Mouse (Mus musculus): Measurements from ENCODE around the gene Sidt2. TPM values are rescaled to one million over a fixed set of nuclear protein-coding genes. Genes with fewer than 3 reads are reported as not detected.

Gene Sidt2
- polyA plus RNA-seq, 1 experiment from 2014 or later = 66.1 TPM

- peaks cover 64% of the 10 kb centered on the region for H3K36me3 ChIP-seq
- H3K27ac ChIP-seq = no peak overlapping the region
- WGBS = 92% methylated on average over 6 of the region's 6 CpGs
- H3K9ac ChIP-seq = no peak overlapping the region
- ATAC-seq (ENCODE audit: insufficient number of reproducible peaks, low FRiP score, low TSS enrichment, low read depth) = no peak
- H3K9me3 ChIP-seq = no peaks in the 10 kb centered on the region
- peaks cover 2% of the 10 kb centered on the region; the same call in 1 of the 2 replicates for H3K4me1 ChIP-seq
- H3K27me3 ChIP-seq = no peaks in the 10 kb centered on the region
- H3K4me3 ChIP-seq = no peak overlapping the region
- H3K4me2 ChIP-seq = no peak overlapping the region
These were observed 8.5 kb upstream of the Sidt2 start for GRCm38 (mm10) chr9:45963577-45963976.

GRCm38 (mm10) chr9:45961855-45962254 is 6.8 kb upstream of the Sidt2 start:
- no peak overlapping the region for H3K4me3 ChIP-seq
- H3K36me3 ChIP-seq = peaks cover 52% of the 10 kb centered on the region
- peaks cover 5% of the 10 kb centered on the region; the same call in 1 of the 2 replicates for H3K4me1 ChIP-seq
- H3K4me2 ChIP-seq = no peak overlapping the region
- WGBS = 79% methylated on average over 2 of the region's 2 CpGs
- H3K27ac ChIP-seq = peak overlapping the region; percentile 35; the same call in 1 of the 2 replicates
- no peak overlapping the region for H3K9ac ChIP-seq
- ATAC-seq (ENCODE audit: insufficient number of reproducible peaks, low FRiP score, low TSS enrichment, low read depth) = no peak
- H3K9me3 ChIP-seq = no peaks in the 10 kb centered on the region
- H3K27me3 ChIP-seq = no peaks in the 10 kb centered on the region

DNA sequence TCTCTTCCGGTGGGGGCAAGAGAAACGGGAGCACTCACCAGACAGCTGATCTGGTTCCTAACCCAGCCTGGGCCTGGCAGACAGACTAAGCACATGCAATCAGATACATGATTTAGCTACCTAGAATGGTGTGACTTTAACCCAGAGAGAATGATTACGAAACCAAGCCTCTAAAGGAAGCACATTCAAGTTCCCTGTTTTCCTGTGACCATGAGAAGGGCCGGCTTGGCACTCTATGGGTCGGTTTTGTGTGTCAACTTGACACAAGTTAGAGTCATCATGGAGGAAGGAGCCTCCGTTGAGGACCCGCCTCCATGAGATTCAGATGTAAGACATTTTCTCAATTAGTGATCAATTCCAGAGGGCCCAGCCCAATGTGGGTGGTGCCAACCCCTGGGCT is 4.6 kb upstream of the Sidt2 start:
- H3K4me1 ChIP-seq = peaks cover 16% of the 10 kb centered on the region
- H3K4me2 ChIP-seq = no peak overlapping the region
- no peak overlapping the region for H3K9ac ChIP-seq
- H3K36me3 ChIP-seq = peaks cover 37% of the 10 kb centered on the region
- no peaks in the 10 kb centered on the region for H3K27me3 ChIP-seq
- no peaks in the 10 kb centered on the region for H3K9me3 ChIP-seq
- whole genome bisulfite sequencing = 82% methylated on average over 7 of the region's 7 CpGs
- no peak overlapping the region for H3K4me3 ChIP-seq
- no peak for ATAC-seq (ENCODE audit: insufficient number of reproducible peaks, low FRiP score, low TSS enrichment, low read depth)
- 0 out of 2 replicates have a peak overlapping the region, but pooled peaks have one; percentile 0 for H3K27ac ChIP-seq

GRCm38 (mm10) chr9:45958851-45959250 is 3.8 kb upstream of the Sidt2 start:
- WGBS = 52% methylated on average over 4 of the region's 4 CpGs
- no peaks in the 10 kb centered on the region for H3K27me3 ChIP-seq
- H3K9me3 ChIP-seq = no peaks in the 10 kb centered on the region
- peaks cover 30% of the 10 kb centered on the region for H3K36me3 ChIP-seq
- no peak overlapping the region for H3K4me3 ChIP-seq
- H3K27ac ChIP-seq = peak overlapping the region; percentile 68
- H3K4me1 ChIP-seq = peaks cover 22% of the 10 kb centered on the region
- no peak for ATAC-seq (ENCODE audit: insufficient number of reproducible peaks, low FRiP score, low TSS enrichment, low read depth)
- no peak overlapping the region for H3K9ac ChIP-seq
- no peak overlapping the region for H3K4me2 ChIP-seq

DNA sequence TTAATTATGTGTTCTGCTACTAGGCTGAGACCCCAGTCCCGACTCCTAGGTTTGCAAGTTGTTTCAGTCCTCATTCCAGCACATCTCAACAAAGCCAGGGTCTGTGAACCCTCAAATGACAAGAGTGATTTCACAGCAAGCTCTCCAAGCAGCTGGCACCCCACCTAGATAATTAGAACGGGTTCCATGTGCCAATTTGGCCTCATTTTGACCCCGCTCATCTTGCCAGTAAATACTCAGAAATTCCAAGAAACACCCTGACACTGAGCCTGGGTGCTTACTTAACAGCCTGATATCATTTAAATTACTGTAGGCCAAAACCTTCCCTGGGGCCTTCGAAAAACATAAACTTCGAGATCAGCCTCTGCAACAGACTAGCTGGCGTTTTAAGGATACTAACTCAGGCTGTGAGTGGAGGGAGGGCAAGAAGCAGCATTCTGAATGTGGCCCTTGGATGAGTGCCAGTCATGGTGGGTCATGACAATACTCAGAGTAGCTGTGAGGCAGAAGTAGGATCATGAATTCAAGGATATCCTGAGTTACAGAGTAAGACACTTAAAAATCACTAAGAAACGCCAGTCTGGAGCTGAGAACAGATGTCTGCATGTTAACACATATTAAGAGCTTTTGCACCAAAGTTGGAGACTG is 3.1 kb upstream of the Sidt2 start:
- H3K4me1 ChIP-seq = peaks cover 29% of the 10 kb centered on the region
- peak overlapping the region; percentile 68 for H3K27ac ChIP-seq
- no peaks in the 10 kb centered on the region for H3K27me3 ChIP-seq
- 60% methylated on average over 7 of the region's 7 CpGs for WGBS
- no peaks in the 10 kb centered on the region for H3K9me3 ChIP-seq
- H3K36me3 ChIP-seq = peaks cover 22% of the 10 kb centered on the region
- no peak for ATAC-seq (ENCODE audit: insufficient number of reproducible peaks, low FRiP score, low TSS enrichment, low read depth)
- H3K9ac ChIP-seq = no peak overlapping the region
- H3K4me2 ChIP-seq = no peak overlapping the region
- H3K4me3 ChIP-seq = no peak overlapping the region

- peak; percentile 20; the same call in 1 of the 2 replicates for ATAC-seq (ENCODE audit: insufficient number of reproducible peaks, low FRiP score, low TSS enrichment, low read depth)
- Histone ChIP-seq H3K27ac (peak overlapping the region; percentile 92), H3K4me2 (peak overlapping the region; percentile 77), H3K9ac (peak overlapping the region; percentile 94), H3K9me3 (no peaks in the 10 kb centered on the region), H3K27me3 (no peaks in the 10 kb centered on the region), H3K36me3 (peaks cover 26% of the 10 kb centered on the region), H3K4me3 (peak overlapping the region; percentile 87), H3K4me1 (peaks cover 34% of the 10 kb centered on the region)
- WGBS = under 1% methylated on average over 63 of the region's 63 CpGs
These were observed 558 bp downstream of the Sidt2 start for GRCm38 (mm10) chr9:45954294-45955106.

DNA sequence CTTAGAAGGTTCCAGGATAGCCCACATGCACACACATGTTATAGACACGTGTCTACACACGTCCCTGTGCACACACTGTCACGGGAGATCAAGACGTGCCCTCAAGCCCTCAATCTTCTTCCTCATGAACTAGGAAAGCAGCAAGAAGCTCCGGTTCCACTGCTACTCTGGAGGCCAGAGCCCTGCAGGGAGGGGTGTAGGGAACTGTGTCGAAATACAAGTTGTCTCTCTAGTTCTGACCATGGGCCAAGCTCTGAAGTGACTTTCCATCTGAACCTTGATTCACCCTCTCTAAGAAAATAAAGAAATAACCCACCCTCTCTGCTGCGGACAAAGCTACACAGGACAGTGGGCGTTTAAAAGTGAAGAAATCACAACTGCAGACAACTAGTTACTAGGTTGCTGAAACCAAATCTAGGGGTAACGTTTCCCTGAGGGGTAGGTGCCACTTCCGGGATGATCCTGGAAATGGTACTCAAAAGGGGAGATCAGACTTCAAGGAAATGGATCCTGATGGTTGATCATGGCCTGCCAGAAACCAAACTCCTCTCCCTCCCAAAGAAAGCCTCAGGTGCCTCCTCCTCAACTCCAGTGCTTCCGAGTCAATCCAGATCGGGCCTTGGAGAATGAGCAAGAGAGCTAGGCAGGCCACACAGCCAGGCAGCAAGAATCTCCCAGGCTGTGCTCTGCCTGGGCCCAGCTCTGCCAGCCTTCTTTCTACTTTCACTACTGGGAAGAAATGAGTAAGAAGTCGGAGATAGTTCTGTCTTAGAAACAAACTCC is 1.4 kb downstream of the Sidt2 start:
- Histone ChIP-seq H3K4me3 (peak overlapping the region; percentile 87), H3K4me2 (peak overlapping the region; percentile 77), H3K27me3 (no peaks in the 10 kb centered on the region), H3K9ac (peak overlapping the region; percentile 94), H3K9me3 (no peaks in the 10 kb centered on the region), H3K4me1 (peaks cover 32% of the 10 kb centered on the region), H3K36me3 (peaks cover 33% of the 10 kb centered on the region), H3K27ac (peak overlapping the region; percentile 92)
- ATAC-seq (ENCODE audit: insufficient number of reproducible peaks, low FRiP score, low TSS enrichment, low read depth) = no peak
- WGBS = 48% methylated on average over 13 of the region's 13 CpGs

DNA sequence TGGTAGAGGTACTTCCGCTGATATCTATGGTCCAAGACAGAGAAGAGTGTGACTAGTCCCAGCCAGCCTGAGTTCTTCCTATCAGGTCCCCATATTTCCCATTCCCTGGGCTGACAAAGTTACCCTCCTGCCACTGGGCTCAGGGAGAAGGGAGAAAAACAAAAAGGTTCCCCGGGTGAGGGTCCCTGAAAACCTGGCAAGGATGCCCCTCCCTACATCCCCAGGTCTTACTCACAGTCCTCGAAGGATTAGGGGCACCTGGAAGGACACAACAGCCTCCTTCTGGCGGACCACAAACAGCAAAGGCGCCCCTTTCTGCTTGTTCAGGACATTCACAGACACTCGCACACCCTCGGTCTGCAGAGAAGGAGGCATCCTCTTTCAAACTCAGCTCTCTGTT is 2.2 kb downstream of the Sidt2 start:
- Histone ChIP-seq H3K36me3 (peaks cover 41% of the 10 kb centered on the region), H3K9me3 (no peaks in the 10 kb centered on the region), H3K4me2 (peak overlapping the region; percentile 77; the same call in 1 of the 2 replicates), H3K9ac (0 out of 2 replicates have a peak overlapping the region, but pooled peaks have one; percentile 14), H3K4me1 (peaks cover 29% of the 10 kb centered on the region), H3K27me3 (no peaks in the 10 kb centered on the region), H3K27ac (no peak overlapping the region), H3K4me3 (peak overlapping the region; percentile 87; the same call in 1 of the 2 replicates)
- WGBS = 82% methylated on average over 7 of the region's 7 CpGs
- no peak for ATAC-seq (ENCODE audit: insufficient number of reproducible peaks, low FRiP score, low TSS enrichment, low read depth)

DNA sequence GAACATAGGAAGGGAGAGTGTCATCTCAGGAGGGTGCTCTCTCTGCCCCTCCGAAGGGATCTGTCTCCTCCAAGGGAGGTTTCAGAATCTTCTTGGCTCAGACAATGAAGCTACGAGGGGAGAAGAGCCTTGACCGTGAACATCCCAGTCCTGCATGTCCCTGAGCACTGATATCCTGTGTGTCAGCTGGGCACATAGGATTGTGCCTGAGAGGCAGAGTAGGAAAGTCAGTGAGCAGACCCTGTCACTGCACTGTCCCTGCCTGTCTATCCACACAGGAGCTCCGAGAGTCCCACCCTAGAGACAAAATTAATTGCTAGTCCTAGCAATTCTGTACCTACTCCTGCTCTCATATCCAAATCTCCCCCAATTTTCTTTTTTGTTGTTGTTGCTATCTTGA is 3.0 kb downstream of the Sidt2 start:
- H3K9ac ChIP-seq = no peak overlapping the region
- H3K9me3 ChIP-seq = no peaks in the 10 kb centered on the region
- no peak overlapping the region for H3K4me2 ChIP-seq
- no peak overlapping the region for H3K4me3 ChIP-seq
- no peak overlapping the region for H3K27ac ChIP-seq
- no peaks in the 10 kb centered on the region for H3K27me3 ChIP-seq
- 89% methylated on average over 4 of the region's 4 CpGs for WGBS
- ATAC-seq (ENCODE audit: insufficient number of reproducible peaks, low FRiP score, low TSS enrichment, low read depth) = no peak
- H3K4me1 ChIP-seq = peaks cover 29% of the 10 kb centered on the region
- peaks cover 48% of the 10 kb centered on the region for H3K36me3 ChIP-seq

DNA sequence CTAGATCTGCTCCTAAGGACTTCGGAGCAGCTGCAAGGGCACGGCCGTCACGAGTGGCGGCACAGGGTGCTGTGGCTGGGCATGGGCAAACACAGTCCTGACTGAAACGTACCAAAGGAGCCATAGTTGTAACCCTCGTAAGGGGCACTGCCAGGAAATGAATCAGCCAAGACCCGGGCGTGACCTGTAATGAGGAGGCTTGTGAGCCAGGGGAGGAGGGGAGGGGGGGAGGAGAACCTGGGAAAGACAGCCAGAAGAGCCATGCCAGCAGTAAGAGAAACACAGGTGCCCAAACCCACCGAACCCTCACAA is 8.2 kb downstream of the Sidt2 start:
- Histone ChIP-seq H3K4me1 (no peaks in the 10 kb centered on the region), H3K27ac (no peak overlapping the region), H3K9ac (no peak overlapping the region), H3K4me2 (no peak overlapping the region), H3K36me3 (peaks cover 94% of the 10 kb centered on the region), H3K9me3 (no peaks in the 10 kb centered on the region), H3K27me3 (no peaks in the 10 kb centered on the region), H3K4me3 (no peak overlapping the region)
- 74% methylated on average over 10 of the region's 10 CpGs for WGBS
- ATAC-seq (ENCODE audit: insufficient number of reproducible peaks, low FRiP score, low TSS enrichment, low read depth) = no peak

- ATAC-seq (ENCODE audit: insufficient number of reproducible peaks, low FRiP score, low TSS enrichment, low read depth) = no peak
These were observed 8.7 kb downstream of the Sidt2 start for GRCm38 (mm10) chr9:45946182-45946871.

More at GRCm38 (mm10) chr9:45946182-45946871, 8.7 kb downstream of the Sidt2 start:
- Histone ChIP-seq H3K4me3 (no peak overlapping the region), H3K27me3 (no peaks in the 10 kb centered on the region), H3K36me3 (peaks cover 95% of the 10 kb centered on the region), H3K27ac (no peak overlapping the region), H3K4me1 (no peaks in the 10 kb centered on the region), H3K4me2 (no peak overlapping the region), H3K9ac (no peak overlapping the region), H3K9me3 (no peaks in the 10 kb centered on the region)
- WGBS = 87% methylated on average over 16 of the region's 16 CpGs

Measured in limb, embryonic 15.5 days (tissue).